17 mouse cellular contexts compared by ENCODE assay signal in the genomic region with DNA sequence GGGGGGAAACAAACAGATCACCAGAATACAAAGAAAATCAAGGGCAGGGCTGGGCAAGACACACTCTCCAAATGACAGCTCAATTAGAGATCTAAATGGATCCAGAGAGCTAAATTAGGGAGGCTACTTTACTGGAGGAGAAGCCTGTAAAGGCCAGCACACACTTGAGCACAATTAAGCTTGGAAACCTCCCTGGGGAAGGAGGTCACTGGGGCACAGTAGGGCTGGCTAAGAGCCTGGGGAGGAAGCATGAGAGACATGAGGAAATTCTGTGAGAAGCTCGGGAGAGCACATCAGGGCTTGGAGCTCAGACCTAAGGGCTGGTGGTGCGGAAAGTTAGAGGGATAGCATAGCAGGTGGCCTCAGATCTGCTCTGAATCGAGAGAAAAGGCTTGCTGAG. TPM values are rescaled to one million over a fixed set of nuclear protein-coding genes. Genes with fewer than 3 reads are reported as not detected.
DNase-seq lines count a peak whose midpoint lies in the region; ATAC-seq lines count a peak whose summit lies in the region.
"Had no signal": no experiment of that assay in that cellular context is flagged by ENCODE, and none has a peak within 500 bp of the region (broad histone marks: within the 10 kb centered on the region; RNA-seq: fewer than 3 reads in every experiment).

No protein-coding gene starts in this region.

- H3K27ac ChIP-seq in forebrain, embryonic 14.5 days (ENCODE audit: low read depth, low read length): no peak overlapping the region
- H3K27ac ChIP-seq in forebrain, embryonic 12.5 days: no peak overlapping the region
- H3K27ac ChIP-seq: embryonic facial prominence, embryonic 12.5 days; hindbrain, embryonic 13.5 days; liver, embryonic 12.5 days had no signal

- no peaks in the 10 kb centered on the region for H3K36me3 ChIP-seq in forebrain, embryonic 14.5 days (ENCODE audit: control insufficient read depth, insufficient read depth, low read length)
- H3K36me3 ChIP-seq in forebrain, embryonic 12.5 days (replicated peaks): no peaks in the 10 kb centered on the region
- H3K36me3 ChIP-seq: embryonic facial prominence, embryonic 12.5 days; hindbrain, embryonic 13.5 days; liver, embryonic 12.5 days had no signal

- ATAC-seq in forebrain, embryonic 14.5 days: 0 out of 2 replicates have a peak, but pooled peaks have one; percentile 12
- ATAC-seq in forebrain, embryonic 12.5 days (ENCODE audit: low FRiP score): no peak
- ATAC-seq: intestine, embryonic 16.5 days had no signal

- no peak overlapping the region for H3K4me3 ChIP-seq in forebrain, embryonic 14.5 days (ENCODE audit: low read depth, low read length)
- H3K4me3 ChIP-seq in forebrain, embryonic 12.5 days (replicated peaks): no peak overlapping the region
- H3K4me3 ChIP-seq: embryonic facial prominence, embryonic 12.5 days; hindbrain, embryonic 13.5 days; liver, embryonic 12.5 days had no signal

- no peak overlapping the region for H3K4me2 ChIP-seq in forebrain, embryonic 14.5 days (ENCODE audit: low read length)
- H3K4me2 ChIP-seq in forebrain, embryonic 12.5 days: no peak overlapping the region
- H3K4me2 ChIP-seq: embryonic facial prominence, embryonic 12.5 days; hindbrain, embryonic 13.5 days; liver, embryonic 12.5 days had no signal

- intact Hi-C loops in heart, postnatal 10 days (cut with DNase I): loop anchor here (10.0 kb wide), 1 partner anchor 377 kb away; no protein-coding TSS in a partner anchor

- H3K9ac ChIP-seq in forebrain, embryonic 14.5 days (ENCODE audit: low read length): no peak overlapping the region
- H3K9ac ChIP-seq in forebrain, embryonic 12.5 days: no peak overlapping the region
- H3K9ac ChIP-seq: embryonic facial prominence, embryonic 12.5 days; hindbrain, embryonic 13.5 days; liver, embryonic 12.5 days had no signal

- H3K27me3 ChIP-seq in forebrain, embryonic 14.5 days (replicated peaks; ENCODE audit: control insufficient read depth, insufficient read depth, low read length): no peaks in the 10 kb centered on the region
- H3K27me3 ChIP-seq in forebrain, embryonic 12.5 days: peaks cover 20% of the 10 kb centered on the region; the same call in 1 of the 2 replicates

- H3K4me1 ChIP-seq in forebrain, embryonic 14.5 days (ENCODE audit: control insufficient read depth, insufficient read depth, low read length): peaks cover 3% of the 10 kb centered on the region; the same call in 1 of the 2 replicates
- no peaks in the 10 kb centered on the region for H3K4me1 ChIP-seq in forebrain, embryonic 12.5 days
- H3K4me1 ChIP-seq: embryonic facial prominence, embryonic 12.5 days; hindbrain, embryonic 13.5 days; liver, embryonic 12.5 days had no signal

- DNase-seq in forebrain, embryonic 14.5 days (ENCODE audit: low spot score): peak; percentile 15
- DNase-seq in heart, postnatal 10 days: peak; percentile 23 to 27
- DNase-seq in heart, postnatal 4 days: no peak
- DNase-seq in Muller cell, postnatal 12 days (ENCODE audit: inconsistent ontology term): peak; percentile 65
- peak; percentile 4 for DNase-seq in embryo, embryonic 11 days
- no peak for DNase-seq in urinary bladder, postnatal 14 days (ENCODE audit: low spot score)
- DNase-seq in right cerebral cortex, adult 18-20 months: no peak
- DNase-seq: B cell, adult 2 months; cerebellum, adult 9-11 months; left cerebral cortex, postnatal 4 days; thymus, postnatal 36 days had no signal

- no peaks in the 10 kb centered on the region for H3K9me3 ChIP-seq in forebrain, embryonic 14.5 days (replicated peaks; ENCODE audit: control insufficient read depth, low read length)
- no peaks in the 10 kb centered on the region for H3K9me3 ChIP-seq in forebrain, embryonic 12.5 days
- H3K9me3 ChIP-seq: embryonic facial prominence, embryonic 12.5 days; hindbrain, embryonic 13.5 days; liver, embryonic 12.5 days had no signal

- WGBS in forebrain, embryonic 14.5 days: 31% methylated on average over 3 of the region's 3 CpGs
- 18% methylated on average over 3 of the region's 3 CpGs for WGBS in forebrain, embryonic 12.5 days

RNA-seq across cellular contexts. Expression of a gene that starts 6.5 kb away (rescaled TPM):
- polyA plus RNA-seq in forebrain, embryonic 14.5 days (2014; fragmentation: Nextera tagmentation; extraction: Ambion mirVana): 2.0 and 3.1 TPM in 2 replicates
- 5.9 and 6.1 TPM in 2 replicates for polyA plus RNA-seq in forebrain, embryonic 12.5 days (2016; fragmentation: Nextera tagmentation; extraction: Ambion mirVana)
- total RNA-seq in heart, postnatal 10 days (2021): 1 to 10 TPM; 6.1 to 7.8 TPM
- total RNA-seq in heart, postnatal 4 days (2021): 10 to 100 TPM; 11.4 to 12.3 TPM
- total RNA-seq: monocyte, adult 5-6 weeks had no signal

Comparison
In these comparisons a context has a peak if more than half of its experiments do, and no peak if none do; other contexts are left out.
1. DNase-seq: peak in forebrain, embryonic 14.5 days (single experiment), heart, postnatal 10 days (2 of 2), Muller cell, postnatal 12 days (single experiment) and embryo, embryonic 11 days (single experiment); none in heart, postnatal 4 days (single experiment), urinary bladder, postnatal 14 days (single experiment) and right cerebral cortex, adult 18-20 months (single experiment).